Mouse (Mus musculus) heart, adult 2 months (tissue): ENCODE data around the gene Stk11.

Experiments used
- CTCF ChIP-seq: fragments of 200-600 bp; IDR thresholded peaks from 2 replicates; pipeline ENCODE4 v1.8.1; 2022; ENCODE audit warnings: antibody characterized with exemption, mild to moderate bottlenecking, moderate library complexity
- EP300 ChIP-seq: fragments of 200-500 bp; IDR thresholded peaks from 2 replicates; pipeline ENCODE4 v1.6.1; 2011; ENCODE audit warnings: low read depth, low read length, control low read depth; ENCODE audit not compliant: insufficient read depth
- POLR2A ChIP-seq: fragments of 200-500 bp; IDR thresholded peaks from 2 replicates; pipeline ENCODE4 v1.6.1; 2011; ENCODE audit warnings: mild to moderate bottlenecking, low read depth, low read length, control low read depth; ENCODE audit not compliant: insufficient read depth

- no peak for TF ChIP-seq POLR2A
- TF ChIP-seq CTCF, result no peak
- TF ChIP-seq EP300, result no peak
Measured at GRCm38 (mm10) chr10:80139439-80139775, 23.8 kb downstream of the Stk11 start.
